Mouse (Mus musculus) cortical plate, adult 2 months (tissue): ENCODE data around the gene Spaca6.

Experiments used
- CTCF ChIP-seq: fragments of 200-500 bp; IDR thresholded peaks from 2 replicates; pipeline ENCODE4 v1.5.1; 2011; ENCODE audit warnings: mild to moderate bottlenecking, control low read depth, low read length; ENCODE audit not compliant: insufficient read depth; ENCODE audit errors: extremely low read depth
- POLR2A ChIP-seq: fragments of 200-500 bp; IDR thresholded peaks from 2 replicates; pipeline ENCODE4 v1.6.1; 2011; ENCODE audit warnings: mild to moderate bottlenecking, low read length, control low read depth; ENCODE audit not compliant: insufficient read depth; ENCODE audit errors: extremely low read depth

- TF ChIP-seq POLR2A (peak; percentile 99), CTCF (no peak)
Observed at GRCm38 (mm10) chr17:17826751-17827657, at the start of gene Spaca6.
